Mouse (Mus musculus): ENCODE measurements around the gene Birc6. TPM values are rescaled to one million over a fixed set of nuclear protein-coding genes. Genes with fewer than 3 reads are reported as not detected.

The Birc6 gene
- total RNA-seq (2015; ENCODE audit: low replicate concordance) (54.4 and 88.6 TPM in 2 replicates), total RNA-seq (2017; ENCODE audit: low replicate concordance) (40.4 and 48.6 TPM in 2 replicates)

- peak; percentile 94 for ATAC-seq (replicated peaks; ENCODE audit: low FRiP score, poor library complexity, severe bottlenecking)
These were observed at the start of gene Birc6 for GRCm38 (mm10) chr17:74527729-74528607. Gene Birc6, plus strand, starts transcription at chr17:74528295.

- no peak for ATAC-seq (replicated peaks; ENCODE audit: low FRiP score, poor library complexity, severe bottlenecking)
These were observed 47.6 kb upstream of the Birc6 start for GRCm38 (mm10) chr17:74480361-74481069.

GRCm38 (mm10) chr17:74489024-74489900, 38.8 kb upstream of the Birc6 start, which contains the start of gene Yipf4:
Gene Yipf4, plus strand, starts transcription at chr17:74489493.
- ATAC-seq (replicated peaks; ENCODE audit: low FRiP score, poor library complexity, severe bottlenecking) = peak; percentile 98

GRCm38 (mm10) chr17:74489901-74490220, 38.2 kb upstream of the Birc6 start:
- no peak for ATAC-seq (replicated peaks; ENCODE audit: low FRiP score, poor library complexity, severe bottlenecking)

GRCm38 (mm10) chr17:74491565-74491964, 36.5 kb upstream of the Birc6 start:
- ATAC-seq (replicated peaks; ENCODE audit: low FRiP score, poor library complexity, severe bottlenecking) = peak; percentile 76

- ATAC-seq (replicated peaks; ENCODE audit: low FRiP score, poor library complexity, severe bottlenecking) = no peak
These were observed 27.9 kb upstream of the Birc6 start for GRCm38 (mm10) chr17:74500204-74500603.

- peak; percentile 59 for ATAC-seq (replicated peaks; ENCODE audit: low FRiP score, poor library complexity, severe bottlenecking)
These were observed 27.0 kb upstream of the Birc6 start for GRCm38 (mm10) chr17:74501085-74501484.

- no peak for ATAC-seq (replicated peaks; ENCODE audit: low FRiP score, poor library complexity, severe bottlenecking)
These were observed 20.2 kb upstream of the Birc6 start for GRCm38 (mm10) chr17:74507934-74508333.

GRCm38 (mm10) chr17:74508600-74508999, 19.5 kb upstream of the Birc6 start:
- no peak for ATAC-seq (replicated peaks; ENCODE audit: low FRiP score, poor library complexity, severe bottlenecking)

- ATAC-seq (replicated peaks; ENCODE audit: low FRiP score, poor library complexity, severe bottlenecking) = no peak
These were observed 15.8 kb upstream of the Birc6 start for GRCm38 (mm10) chr17:74512308-74512707.

- ATAC-seq (replicated peaks; ENCODE audit: low FRiP score, poor library complexity, severe bottlenecking) = no peak
These were observed 5.0 kb upstream of the Birc6 start for GRCm38 (mm10) chr17:74522797-74523723.

GRCm38 (mm10) chr17:74526117-74526516, 2.0 kb upstream of the Birc6 start:
- no peak for ATAC-seq (replicated peaks; ENCODE audit: low FRiP score, poor library complexity, severe bottlenecking)

GRCm38 (mm10) chr17:74526806-74527653, 1.1 kb upstream of the Birc6 start:
- ATAC-seq (replicated peaks; ENCODE audit: low FRiP score, poor library complexity, severe bottlenecking) = no peak

- peak; percentile 54 for ATAC-seq (replicated peaks; ENCODE audit: low FRiP score, poor library complexity, severe bottlenecking)
These were observed 795 bp downstream of the Birc6 start for GRCm38 (mm10) chr17:74528648-74529532.

GRCm38 (mm10) chr17:74529533-74529824, 1.4 kb downstream of the Birc6 start:
- no peak for ATAC-seq (replicated peaks; ENCODE audit: low FRiP score, poor library complexity, severe bottlenecking)

- ATAC-seq (replicated peaks; ENCODE audit: low FRiP score, poor library complexity, severe bottlenecking) = no peak
These were observed 6.9 kb downstream of the Birc6 start for GRCm38 (mm10) chr17:74534971-74535370.

GRCm38 (mm10) chr17:74537526-74537925, 9.4 kb downstream of the Birc6 start:
- ATAC-seq (replicated peaks; ENCODE audit: low FRiP score, poor library complexity, severe bottlenecking) = no peak

Data from erythroblast, adult 5-6 weeks (primary cell).